Mouse (Mus musculus) megakaryocyte, embryonic 14.5 days (primary cell): ENCODE measurements around the gene Mrpl23.

Source experiments
- FLI1 ChIP-seq: IDR thresholded peaks from 2 replicates; pipeline ENCODE4 v1.6.1; 2012; ENCODE audit warnings: low read length, inconsistent platforms, mixed read lengths
- GATA1 ChIP-seq: IDR thresholded peaks from 3 replicates; pipeline ENCODE4 v1.6.1; 2012; ENCODE audit warnings: mixed read lengths, low read length, inconsistent platforms, borderline replicate concordance

DNA sequence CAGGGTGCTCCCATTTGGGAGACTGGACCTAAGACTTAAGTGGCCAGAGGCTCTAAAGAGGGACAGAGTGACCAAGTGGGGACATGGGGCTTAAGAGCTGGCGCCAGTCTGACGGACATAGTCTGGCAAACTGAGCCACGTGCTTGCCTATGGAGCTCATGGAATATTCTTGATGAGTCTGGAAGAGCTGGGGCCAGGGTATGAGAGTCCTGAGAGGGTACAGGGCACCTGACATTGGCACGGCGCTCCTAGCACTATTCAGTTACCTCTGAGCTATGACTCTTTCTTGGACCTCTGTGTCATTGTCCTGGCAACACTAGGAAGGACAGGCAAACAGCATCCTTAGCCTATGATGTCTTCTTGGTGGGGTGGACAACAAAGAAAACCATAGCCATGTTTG, 19.2 kb downstream of the Mrpl23 start:
- TF ChIP-seq FLI1: no peak
- TF ChIP-seq GATA1: no peak
